Mouse (Mus musculus) left cerebral cortex, postnatal 10 days (tissue): ENCODE measurements around the gene Treh. TPM values are rescaled to one million over a fixed set of nuclear protein-coding genes. Genes with fewer than 3 reads are reported as not detected.

ENCODE experiments used
- DNase-seq, 2 experiments: peaks; one replicate each; pipeline ENCODE4 v3.0.0; 2021 to 2022; ENCODE audit warnings: low spot score in 2 of 2, mixed read lengths in 1 of 2; ENCODE audit errors: extremely low spot score in 1 of 2
- intact Hi-C: fragments of 180-260 bp; cut with DNase I; formaldehyde crosslinking; loops from one replicate; pipeline ENCODE4 v1.15.1; 2025
- total RNA-seq, 2 experiments: library from RNA; stranded (reverse); gene quantifications; 2 replicates each; pipeline ENCODE4 v1.2.3; 2021

Treh gene
- total RNA-seq, 2 experiments from 2014 or later, result not detected

- intact Hi-C loops, result no loop called here
- no peak for DNase-seq
These were observed 51.6 kb downstream of the Treh start for GRCm38 (mm10) chr9:44724665-44725064.

DNA sequence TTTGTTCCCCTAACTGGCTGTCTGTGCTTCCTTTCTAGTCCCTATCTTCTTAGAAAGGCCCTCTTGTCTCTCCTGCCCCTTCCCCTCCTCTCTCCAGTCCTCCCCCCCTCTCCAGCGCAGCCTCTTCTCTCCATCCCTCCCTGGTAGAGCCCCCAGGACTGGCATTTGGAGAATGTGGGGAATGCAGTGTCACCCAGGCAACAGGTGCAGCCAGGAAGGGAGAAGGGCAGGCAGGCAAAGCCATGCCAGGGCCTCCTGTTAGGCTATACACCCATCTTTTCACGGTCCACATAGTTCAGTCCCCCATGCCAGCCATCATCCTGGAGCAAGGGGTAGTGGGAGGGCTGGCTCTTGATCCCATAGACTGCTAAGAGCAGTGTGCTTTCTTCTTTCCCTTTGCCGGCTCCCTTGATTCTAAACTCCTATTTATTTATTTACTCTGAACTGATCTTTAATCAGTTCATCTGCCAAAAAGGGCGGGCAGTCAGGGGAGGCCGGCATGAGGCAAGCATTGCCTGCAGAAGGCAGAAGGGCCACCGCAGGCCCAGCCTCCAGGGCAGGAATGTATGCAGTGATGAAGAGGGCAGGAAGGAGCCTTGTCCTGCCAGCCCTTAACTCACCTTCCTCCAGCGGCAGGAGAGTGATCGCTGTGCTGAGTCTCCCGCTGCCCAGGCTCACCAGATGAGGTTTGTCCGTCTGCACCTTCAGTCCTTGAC, 53.6 kb downstream of the Treh start:
- intact Hi-C loops, result no loop called here
- no peak for DNase-seq

GRCm38 (mm10) chr9:44727441-44727840, 54.4 kb downstream of the Treh start:
- intact Hi-C loops, result no loop called here
- DNase-seq, result no peak

- no peak for DNase-seq
- intact Hi-C loops, result no loop called here
These were observed 59.1 kb downstream of the Treh start for GRCm38 (mm10) chr9:44732130-44732549.

DNA sequence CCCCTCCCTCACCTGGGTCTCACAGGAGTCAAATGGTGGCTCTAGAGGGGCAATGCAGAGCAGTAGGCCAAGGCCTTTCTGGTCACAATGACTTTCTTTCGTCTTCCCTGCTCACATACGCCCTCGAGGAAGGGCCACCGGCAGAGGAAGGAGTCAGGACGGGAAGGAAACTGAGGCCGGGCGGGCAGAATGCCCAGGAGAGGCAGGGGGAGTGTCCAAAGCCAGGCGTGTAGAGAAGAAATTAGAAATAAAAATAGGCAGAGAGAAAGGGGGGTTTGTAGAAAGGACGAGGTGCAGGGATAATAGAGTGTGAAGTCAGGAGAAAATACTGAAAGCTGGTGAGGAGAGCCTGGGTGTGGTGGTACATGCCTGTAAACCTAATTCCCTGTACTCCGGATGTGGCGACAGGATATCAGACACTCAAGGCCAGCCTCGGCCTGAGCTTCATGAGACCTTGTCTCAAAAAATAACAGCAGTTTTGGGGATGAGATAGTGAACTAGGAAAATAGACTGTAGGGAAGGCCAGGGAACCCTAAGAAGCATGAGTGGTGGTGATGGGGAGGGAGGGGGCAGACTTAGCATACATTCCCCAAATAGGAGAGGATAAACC, 60.0 kb downstream of the Treh start:
- peak in 1 of 2 experiments; percentile 54 for DNase-seq
- intact Hi-C loops, result no loop called here

GRCm38 (mm10) chr9:44733671-44734523, 60.9 kb downstream of the Treh start:
- intact Hi-C loops, result no loop called here
- DNase-seq, result peak in 1 of 2 experiments; percentile 85

DNA sequence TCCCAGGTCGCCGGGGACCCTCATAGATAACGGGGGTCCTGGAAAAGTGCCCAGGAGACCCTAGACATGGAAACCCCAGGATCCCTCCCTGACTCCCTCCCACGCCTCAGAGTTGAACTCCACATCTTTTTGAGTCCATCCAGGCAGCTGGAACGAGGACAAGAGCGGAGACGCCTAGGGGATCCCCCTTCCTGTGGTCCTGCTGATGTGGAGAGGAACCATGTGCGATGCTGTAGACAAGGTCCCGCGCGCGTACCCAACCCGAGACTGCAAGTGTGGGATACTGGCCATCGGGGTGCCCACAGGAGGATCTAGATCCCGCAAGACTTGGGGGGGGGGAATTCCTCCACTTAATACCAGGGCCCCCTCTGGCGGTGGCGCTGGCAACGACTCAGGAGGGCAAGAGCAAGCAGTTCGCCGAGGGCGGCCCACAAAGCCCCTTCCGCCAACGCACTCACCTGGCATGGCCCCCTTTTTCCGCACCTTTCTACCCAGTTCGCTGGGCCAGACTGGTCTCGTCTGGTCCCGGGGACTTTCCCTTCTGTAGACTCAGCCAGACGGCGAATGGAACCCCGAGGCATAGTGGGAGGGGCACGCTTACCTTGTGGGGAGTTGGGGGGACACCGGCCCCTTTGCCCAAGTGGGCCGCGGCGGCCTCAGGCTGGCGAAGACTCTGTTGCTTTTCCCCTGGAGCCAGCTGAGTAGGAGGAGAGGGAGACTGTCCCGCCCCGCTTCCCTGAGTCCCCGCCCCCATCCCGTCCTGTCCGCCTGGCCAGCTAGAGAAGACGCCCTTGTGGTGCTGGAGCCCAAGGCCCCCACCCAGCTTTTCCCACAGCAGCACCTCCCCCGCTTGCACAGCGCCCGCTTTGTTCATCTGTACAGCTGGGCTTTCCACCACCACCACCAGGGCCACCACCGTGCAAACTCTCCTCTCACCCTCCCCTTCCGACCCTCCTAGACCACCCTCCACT, 61.8 kb downstream of the Treh start, which contains the start of gene Phldb1:
Phldb1 (minus strand) TSS at position 675 of the 971 bp plus-strand sequence.
- intact Hi-C loops, result loop anchor here (5.0 kb wide), 1 partner anchor 78 kb away; no protein-coding TSS in a partner anchor
- peak in 1 of 2 experiments; percentile 91 for DNase-seq

GRCm38 (mm10) chr9:44735886-44736285, 62.9 kb downstream of the Treh start:
- no peak for DNase-seq
- intact Hi-C loops, result loop anchor here (5.0 kb wide), 1 partner anchor 79 kb away; no protein-coding TSS in a partner anchor

Other genes starting within 250 kb of the Treh start
- not detected for gene Foxr1, start 232.1 kb upstream of the Treh start, total RNA-seq
- gene Upk2, start 218.3 kb upstream of the Treh start, total RNA-seq, result not detected
- gene Bcl9l, start 190.4 kb upstream of the Treh start, total RNA-seq, result 10 to 100 TPM; 85.4 to 98.1 TPM
- gene Cxcr5, start 111.4 kb upstream of the Treh start, total RNA-seq, result not detected
- gene Ddx6, start 68.3 kb upstream of the Treh start, total RNA-seq, result 100 to 1,000 TPM; 114 to 115 TPM
- 10 to 100 TPM; 82.6 to 89.0 TPM for gene Phldb1, start 62.0 kb downstream of the Treh start, total RNA-seq
- 100 to 1,000 TPM; 103 to 113 TPM for gene Arcn1, start 94.6 kb downstream of the Treh start, total RNA-seq
- gene Ift46, start 94.7 kb downstream of the Treh start, total RNA-seq, result 10 to 100 TPM; 75.4 to 78.2 TPM
- gene Tmem25, start 126.1 kb downstream of the Treh start, total RNA-seq, result 10 to 100 TPM; 31.3 to 31.6 TPM
- gene Ttc36, start 129.8 kb downstream of the Treh start, total RNA-seq, result 1 to 10 TPM; 1.2 to 1.4 TPM
- 10 to 100 TPM; 43.2 to 49.7 TPM for gene Kmt2a, start 208.1 kb downstream of the Treh start, total RNA-seq
- 100 to 1,000 TPM; 377 to 378 TPM for gene Atp5l, start 247.5 kb downstream of the Treh start, total RNA-seq